Mouse (Mus musculus) lung, adult 2 months (tissue): ENCODE results near the gene Pdcd2l. TPM values are rescaled to one million over a fixed set of nuclear protein-coding genes. Genes with fewer than 3 reads are reported as not detected.

Source experiments
- DNase-seq: peaks from one replicate; pipeline ENCODE4 v3.0.0; 2022
- H3K4me1 ChIP-seq: fragments of 200-500 bp; 2 replicates; pipeline ENCODE4 v1.6.1; 2011; ENCODE audit warnings: low read length; ENCODE audit not compliant: control insufficient read depth, insufficient read depth
- H3K4me3 ChIP-seq: fragments of 200-500 bp; replicated peaks from 2 replicates; pipeline ENCODE3; 2011; ENCODE audit warnings: low read depth, mild to moderate bottlenecking, control low read depth, low read length; ENCODE audit errors: extremely low read depth
- CTCF ChIP-seq: fragments of 200-500 bp; IDR thresholded peaks from 2 replicates; pipeline ENCODE4 v1.5.1; 2011; ENCODE audit warnings: mild to moderate bottlenecking, low read length, control low read depth; ENCODE audit not compliant: insufficient read depth
- POLR2A ChIP-seq: fragments of 200-500 bp; IDR thresholded peaks from 2 replicates; pipeline ENCODE4 v1.6.1; 2011; ENCODE audit warnings: low read depth, mild to moderate bottlenecking, control low read depth, low read length, borderline replicate concordance; ENCODE audit errors: extremely low read depth
- WGBS: fragments of 180-500 bp; shearing (Covaris S2); methylation state at CpG from one replicate; pipeline ENCODE4 v1.1.7; 2018; 5-methylcytosine and 5-hydroxymethylcytosine counted together
- polyA plus RNA-seq: library from polyadenylated mRNA; depleted of rRNA; stranded (reverse); fragments of >200 nt; gene quantifications from 2 replicates; pipeline ENCODE4 v1.2.3, GENCODE M21; 2012; rRNA removed

Pdcd2l gene
- polyA plus RNA-seq, 1 experiment, result 23.7 TPM

DNA sequence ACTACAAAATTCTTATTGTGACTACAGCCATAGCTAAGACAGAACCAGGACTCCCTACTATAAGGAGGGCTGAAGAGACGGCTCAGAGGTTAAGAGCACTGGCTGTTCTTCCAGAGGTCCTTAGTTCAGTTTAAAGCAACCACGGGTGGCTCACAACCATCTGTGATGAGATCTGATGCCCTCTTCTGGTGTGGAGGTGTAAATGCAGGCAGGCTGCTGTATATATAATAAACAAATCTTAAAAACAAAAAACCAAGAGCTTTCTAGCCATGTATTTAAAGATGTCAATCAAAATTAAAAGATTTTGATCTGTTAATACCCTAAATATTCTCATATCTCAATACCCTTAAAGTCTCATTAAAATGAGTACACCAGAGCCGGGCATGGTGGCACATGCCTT lies 37.3 kb downstream of the Pdcd2l start:
- DNase-seq, result no peak
- 92% methylated on average over 3 of the region's 3 CpGs for WGBS
- TF ChIP-seq CTCF (no peak), POLR2A (no peak)
- Histone ChIP-seq H3K4me3 (no peak overlapping the region), H3K4me1 (no peaks in the 10 kb centered on the region)

- Histone ChIP-seq H3K4me3 (no peak overlapping the region), H3K4me1 (no peaks in the 10 kb centered on the region)
- TF ChIP-seq POLR2A (no peak), CTCF (no peak)
- WGBS, result 80% methylated on average over 3 of the region's 3 CpGs
- no peak for DNase-seq
Observed at GRCm38 (mm10) chr7:34157994-34158393, 38.5 kb downstream of the Pdcd2l start.

DNA sequence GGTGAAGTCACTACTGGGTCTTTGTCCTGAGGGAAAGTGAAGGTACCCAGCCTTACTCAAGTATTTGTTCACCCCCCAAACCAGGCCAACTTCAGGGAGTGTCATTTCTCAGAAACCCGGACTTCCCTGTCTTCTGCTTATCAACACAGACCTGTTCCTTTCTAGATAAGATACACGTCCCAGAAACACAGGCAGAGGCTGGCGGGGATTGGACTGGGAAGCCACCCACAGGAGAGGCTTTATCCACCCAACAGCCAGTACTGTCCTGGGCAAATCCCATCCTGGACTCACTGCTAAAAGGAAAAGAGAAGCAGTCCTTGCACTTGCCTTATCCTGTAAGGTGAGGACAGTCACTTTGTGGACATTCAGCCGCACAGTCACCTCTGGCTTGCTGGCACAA lies 49.3 kb downstream of the Pdcd2l start:
- H3K4me3 ChIP-seq, result no peak overlapping the region
- no peak for DNase-seq
- WGBS, result 76% methylated on average over 4 of the region's 4 CpGs
- H3K4me1 ChIP-seq, result no peaks in the 10 kb centered on the region
- TF ChIP-seq CTCF, result no peak
- TF ChIP-seq POLR2A, result no peak

DNA sequence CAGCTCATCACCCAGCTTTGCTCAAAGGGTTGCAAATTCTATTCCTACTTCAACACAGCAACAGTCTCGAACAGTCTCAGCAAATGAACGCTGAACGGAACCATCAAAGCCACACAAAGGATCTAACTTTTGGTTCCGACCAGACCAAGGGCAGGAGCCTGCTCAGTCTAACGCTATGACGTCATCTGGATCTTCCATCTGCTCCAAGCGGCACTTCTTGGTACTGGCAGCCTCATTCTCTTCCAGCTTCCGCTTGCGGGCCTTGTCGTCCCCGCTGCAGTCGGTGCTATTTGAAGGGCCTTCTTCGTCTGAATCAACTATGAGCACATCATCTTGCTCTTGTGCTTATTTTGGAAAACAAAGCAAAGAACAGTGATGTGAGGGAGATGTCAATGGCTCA lies 55.3 kb downstream of the Pdcd2l start:
- DNase-seq, result no peak
- Histone ChIP-seq H3K4me3 (no peak overlapping the region), H3K4me1 (no peaks in the 10 kb centered on the region)
- TF ChIP-seq CTCF (no peak), POLR2A (no peak)
- 96% methylated on average over 13 of the region's 13 CpGs for WGBS

GRCm38 (mm10) chr7:34139493-34139892 lies 57.0 kb downstream of the Pdcd2l start:
- Histone ChIP-seq H3K4me1 (no peaks in the 10 kb centered on the region), H3K4me3 (no peak overlapping the region)
- DNase-seq, result no peak
- TF ChIP-seq CTCF (no peak), POLR2A (no peak)
- WGBS, result 78% methylated on average over 6 of the region's 6 CpGs

Other genes with a start within 250 kb of the Pdcd2l start
- gene Scgb2b27, start 182.7 kb downstream of the Pdcd2l start, polyA plus RNA-seq, result not detected in 2 replicates
- gene Scgb1b27, start 175.2 kb downstream of the Pdcd2l start, polyA plus RNA-seq, result not detected in 2 replicates
- not detected in 2 replicates for gene Scgb1b30, start 101.2 kb downstream of the Pdcd2l start, polyA plus RNA-seq
- 41.1 and 41.2 TPM in 2 replicates for gene Wtip, start 63.4 kb downstream of the Pdcd2l start, polyA plus RNA-seq
- 23.9 and 42.1 TPM in 2 replicates for gene Uba2, start 27.1 kb downstream of the Pdcd2l start, polyA plus RNA-seq
- 164 and 199 TPM in 2 replicates for gene Gpi1, start 33.7 kb upstream of the Pdcd2l start, polyA plus RNA-seq
- gene Gm6096, start 54.4 kb upstream of the Pdcd2l start, polyA plus RNA-seq, result not detected in 2 replicates
- gene 4931406P16Rik, start 116.9 kb upstream of the Pdcd2l start, polyA plus RNA-seq, result 80.0 and 91.4 TPM in 2 replicates
- gene Lsm14a, start 196.7 kb upstream of the Pdcd2l start, polyA plus RNA-seq, result 48.3 and 72.9 TPM in 2 replicates